Mouse (Mus musculus) left cerebral cortex, postnatal 4 days (tissue): ENCODE results near the gene Rgs3. TPM values are rescaled to one million over a fixed set of nuclear protein-coding genes. Genes with fewer than 3 reads are reported as not detected.

Source experiments
- DNase-seq: peaks from one replicate; pipeline ENCODE4 v3.0.0-alpha.2; 2022
- intact Hi-C: fragments of 180-260 bp; cut with DNase I; formaldehyde crosslinking; loops from one replicate; pipeline ENCODE4 v1.15.1; 2025
- total RNA-seq, 2 experiments: library from RNA; stranded (reverse); gene quantifications; 2 replicates each; pipeline ENCODE4 v1.2.3; 2021

Rgs3 gene
- total RNA-seq, 2 experiments from 2014 or later: 46.7 to 46.8 TPM

DNA sequence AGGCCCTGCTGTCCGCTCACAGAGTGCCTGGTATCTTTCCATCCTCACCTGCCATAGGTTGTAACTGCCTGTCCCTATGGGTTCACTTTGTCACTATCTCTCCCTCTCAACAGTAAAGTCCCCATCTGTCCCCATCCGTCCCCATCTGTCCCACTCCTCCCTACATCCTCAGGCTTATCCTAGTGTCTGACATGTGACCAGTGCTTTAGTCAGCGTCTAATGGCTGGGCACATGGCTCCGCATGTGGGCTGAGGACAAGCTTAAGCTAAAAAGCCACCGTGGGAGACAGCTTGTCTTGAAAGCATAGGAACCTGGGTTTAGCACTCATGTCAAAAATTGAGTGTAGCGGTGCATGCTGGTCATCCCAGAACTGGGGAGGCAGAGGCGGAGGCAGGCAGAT is 148.4 kb downstream of the Rgs3 start:
- no peak for DNase-seq
- intact Hi-C loops: no loop called here

DNA sequence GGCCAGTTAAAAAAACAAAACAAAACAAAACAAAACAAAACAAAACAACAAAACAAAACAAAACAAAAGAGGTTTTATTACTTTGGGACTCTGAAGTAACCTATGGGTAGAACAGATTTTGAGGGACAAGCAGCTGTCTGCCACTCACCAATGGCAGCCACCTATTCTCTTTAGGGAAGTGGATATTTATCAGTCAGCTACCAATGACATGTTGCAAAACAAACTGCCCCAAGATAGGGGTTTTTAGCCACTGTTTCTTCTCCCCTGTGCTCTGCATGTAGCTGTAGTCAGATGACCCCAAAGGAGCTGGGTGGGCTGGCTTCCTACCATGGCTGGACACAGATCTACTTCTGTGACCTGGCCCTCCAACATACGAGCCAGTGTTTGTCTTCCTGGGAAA is 149.3 kb downstream of the Rgs3 start:
- intact Hi-C loops: no loop called here
- DNase-seq: no peak

DNA sequence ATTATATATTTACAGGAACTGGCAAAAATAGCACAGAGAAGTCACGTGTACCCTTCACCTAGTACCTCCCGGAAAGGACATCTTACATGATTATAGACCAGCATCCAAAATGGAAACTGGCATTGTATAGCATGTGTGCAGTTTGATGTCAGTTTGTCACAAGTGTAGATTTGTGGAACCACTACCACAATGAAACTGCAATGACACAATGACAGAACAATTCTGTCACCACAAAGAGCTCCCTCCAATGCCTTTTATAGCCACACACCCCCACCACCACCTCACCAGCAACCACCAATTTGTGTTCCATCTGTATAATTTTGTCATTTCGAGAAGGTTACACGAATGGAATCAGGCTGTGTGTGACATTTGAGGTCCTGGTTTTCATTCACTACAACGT is 149.8 kb downstream of the Rgs3 start:
- intact Hi-C loops: no loop called here
- DNase-seq: no peak

DNA sequence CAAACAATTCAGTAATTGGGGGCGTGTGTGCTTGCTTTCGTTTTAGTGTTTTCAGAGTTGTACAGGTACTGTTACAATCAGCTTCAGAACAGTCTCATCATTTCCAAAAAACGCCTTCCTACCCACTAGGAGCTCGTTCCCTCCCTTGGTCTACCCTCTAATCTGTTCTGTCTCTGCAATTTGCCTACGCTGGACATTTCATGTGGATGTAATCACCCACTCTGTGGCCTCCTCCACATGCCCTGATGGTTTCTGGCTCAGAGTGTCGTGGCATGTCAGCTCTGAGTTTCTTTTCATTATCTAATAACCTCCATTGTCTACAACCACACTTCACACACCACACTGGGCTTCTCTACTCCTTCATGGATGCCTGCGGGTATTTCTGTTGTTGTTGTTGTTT is 151.5 kb downstream of the Rgs3 start:
- intact Hi-C loops: no loop called here
- no peak for DNase-seq

DNA sequence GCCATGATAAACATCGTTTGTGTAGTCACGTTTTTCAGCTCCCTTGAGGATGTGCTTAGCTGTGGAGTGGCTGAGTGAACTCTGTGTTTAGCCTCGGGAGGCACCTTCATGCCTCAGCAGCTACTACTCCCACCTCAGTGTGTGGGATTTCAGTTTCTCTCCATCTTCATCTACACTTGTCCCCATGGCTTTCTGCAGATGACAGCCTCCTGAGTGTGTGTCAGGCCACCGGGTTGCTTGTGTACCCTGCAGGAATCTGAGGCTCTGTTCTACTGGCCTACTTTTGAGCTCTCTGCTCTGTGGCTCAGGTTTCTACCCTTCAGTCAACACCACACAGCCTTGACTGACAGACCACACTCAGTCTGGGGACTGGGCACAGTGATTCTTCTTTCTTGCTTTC is 151.9 kb downstream of the Rgs3 start:
- intact Hi-C loops: no loop called here
- no peak for DNase-seq

DNA sequence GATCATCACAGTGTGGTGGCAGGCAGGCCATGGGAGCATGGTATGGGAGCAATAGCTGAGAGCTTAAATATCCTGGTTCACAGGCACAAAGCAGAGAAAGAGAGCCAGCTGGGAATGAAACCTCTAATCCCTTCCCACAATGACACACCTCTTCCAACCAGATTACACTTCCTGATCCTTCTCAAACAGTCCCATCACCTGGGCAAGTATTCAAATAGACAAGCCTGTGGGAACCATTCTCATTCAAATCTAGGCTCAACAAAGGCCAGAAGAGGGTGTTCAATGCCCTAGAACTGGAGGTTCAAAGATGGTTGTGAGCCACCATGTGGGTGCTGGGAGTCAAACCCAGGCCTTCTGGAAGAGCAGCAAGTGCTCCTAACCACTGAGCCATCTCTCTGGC is 161.2 kb downstream of the Rgs3 start:
- intact Hi-C loops: no loop called here
- DNase-seq: no peak

DNA sequence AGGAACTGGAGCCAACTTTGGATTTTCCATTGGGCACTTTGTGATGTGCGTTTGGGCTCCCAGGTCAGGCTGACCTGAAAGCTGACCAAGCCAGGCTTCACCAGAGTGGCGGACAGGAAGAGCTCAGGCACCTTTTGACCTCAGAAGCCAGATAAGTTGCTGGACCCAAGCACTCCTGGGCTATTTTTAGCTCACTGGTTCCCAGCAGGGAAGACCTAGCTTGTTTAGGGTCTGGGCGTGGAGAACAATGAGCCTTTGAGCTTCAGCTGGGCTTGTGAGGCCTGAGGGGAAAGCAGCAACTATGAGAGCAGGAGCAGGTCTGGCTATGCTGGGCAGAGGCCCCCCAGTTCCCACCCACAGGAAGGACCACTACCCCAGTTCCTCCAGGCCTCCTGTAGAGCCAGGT is 162.4 kb downstream of the Rgs3 start:
- intact Hi-C loops: no loop called here
- DNase-seq: no peak

DNA sequence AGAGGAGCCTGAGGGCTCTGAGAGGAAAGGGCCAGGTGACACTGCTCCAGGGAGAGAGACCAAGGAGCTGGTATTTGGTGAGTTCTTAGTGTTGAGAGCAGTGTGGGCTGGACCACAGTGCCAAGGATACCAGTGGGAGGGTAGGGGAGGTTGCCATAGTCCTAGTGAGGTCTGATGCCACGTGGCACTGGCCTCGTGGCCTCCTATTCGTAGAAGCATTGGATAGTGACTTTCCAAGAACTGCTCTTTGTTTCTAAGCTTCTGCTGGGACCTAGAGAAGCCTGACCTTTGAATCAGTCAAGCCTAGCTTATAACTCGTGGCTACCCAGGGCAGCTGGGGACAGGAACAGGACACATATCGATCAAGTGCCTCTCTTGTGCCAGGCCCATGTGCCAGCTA is 164.1 kb downstream of the Rgs3 start:
- DNase-seq: no peak
- intact Hi-C loops: no loop called here

DNA sequence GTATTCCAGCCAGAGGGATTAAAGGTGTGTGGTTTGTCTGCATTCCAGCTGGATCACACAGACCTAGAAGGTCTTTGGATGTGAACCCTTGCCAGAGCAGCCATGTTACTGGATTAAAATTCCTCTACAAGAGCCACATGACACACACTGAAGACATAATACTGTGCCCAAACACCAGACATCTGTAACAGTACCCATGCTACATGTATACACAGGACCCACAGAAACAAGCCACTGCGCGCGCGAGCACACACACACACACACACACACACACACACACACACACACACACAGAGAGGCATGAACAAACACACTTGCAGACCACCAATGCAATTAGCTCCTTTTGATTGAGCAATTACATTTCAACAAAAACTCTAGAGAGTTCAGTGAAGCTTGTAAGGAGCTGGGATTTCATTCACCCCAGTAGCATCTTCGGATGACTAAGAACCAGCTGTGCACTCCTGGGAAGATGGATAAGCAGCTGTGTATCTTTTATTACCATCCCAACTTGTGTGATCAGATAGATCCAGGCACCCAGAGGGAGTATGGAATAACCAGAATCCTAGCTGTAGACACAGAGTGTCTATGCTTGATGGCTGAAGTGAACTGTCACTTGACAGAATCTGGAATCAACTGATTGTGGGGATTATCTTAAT is 166.8 kb downstream of the Rgs3 start:
- DNase-seq: no peak
- intact Hi-C loops: no loop called here

DNA sequence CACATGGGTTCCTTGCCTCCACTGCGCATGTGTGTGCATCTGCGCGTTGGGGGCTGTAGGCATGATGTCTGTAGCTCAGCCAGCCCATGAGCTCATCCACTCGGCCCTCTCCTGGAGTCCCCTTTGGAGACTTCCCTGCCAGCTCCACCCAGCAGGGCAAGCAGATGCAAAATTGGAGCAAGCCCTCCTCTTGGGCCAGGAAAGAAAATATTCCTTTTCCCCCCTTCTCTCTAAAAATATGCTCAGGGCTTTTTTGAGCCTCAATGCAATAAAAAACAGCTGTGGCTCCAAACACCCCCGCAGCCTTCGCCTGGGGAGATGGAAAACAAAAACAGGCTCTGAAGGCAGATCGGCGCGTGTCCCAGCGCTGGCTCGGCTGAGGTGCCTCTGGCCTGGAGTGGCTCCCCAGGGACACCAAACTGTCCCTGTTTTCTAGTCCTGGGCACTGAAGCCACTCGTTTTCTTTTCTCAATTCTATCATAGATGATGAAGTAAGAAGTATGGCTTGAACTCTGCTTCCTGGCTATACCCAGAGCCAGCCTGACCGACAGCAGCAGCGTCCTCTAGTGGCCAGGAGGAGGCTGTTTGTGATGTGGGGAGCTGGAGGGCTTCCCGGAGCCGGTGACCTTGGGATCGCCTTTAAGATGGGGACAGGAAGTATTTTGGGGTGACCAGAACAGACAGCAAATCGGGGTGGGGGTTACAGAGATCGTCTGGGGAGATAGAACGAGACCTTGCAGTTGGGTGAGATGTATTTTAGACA is 168.1 kb downstream of the Rgs3 start:
- intact Hi-C loops: no loop called here
- DNase-seq: no peak

DNA sequence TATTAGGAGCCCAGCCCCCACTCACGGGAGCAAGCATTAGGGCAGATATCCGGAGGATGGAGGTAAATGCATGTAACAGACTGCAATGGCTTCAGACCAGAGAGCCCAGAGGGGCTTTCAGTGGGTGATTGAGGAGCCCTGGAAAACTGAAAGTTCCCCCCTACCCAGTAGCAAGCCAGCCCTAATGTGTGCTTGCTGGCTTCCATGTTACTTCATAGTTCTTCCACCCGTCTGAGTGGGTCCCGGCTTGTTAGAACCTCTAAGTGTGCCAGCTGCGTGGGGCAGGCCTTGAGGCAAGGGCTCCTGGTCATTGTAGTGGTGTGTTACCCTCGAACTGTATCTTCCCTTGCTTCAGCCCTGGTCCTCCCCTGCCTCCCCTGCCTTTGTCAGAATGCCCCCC is 168.8 kb downstream of the Rgs3 start:
- no peak for DNase-seq
- intact Hi-C loops: no loop called here

DNA sequence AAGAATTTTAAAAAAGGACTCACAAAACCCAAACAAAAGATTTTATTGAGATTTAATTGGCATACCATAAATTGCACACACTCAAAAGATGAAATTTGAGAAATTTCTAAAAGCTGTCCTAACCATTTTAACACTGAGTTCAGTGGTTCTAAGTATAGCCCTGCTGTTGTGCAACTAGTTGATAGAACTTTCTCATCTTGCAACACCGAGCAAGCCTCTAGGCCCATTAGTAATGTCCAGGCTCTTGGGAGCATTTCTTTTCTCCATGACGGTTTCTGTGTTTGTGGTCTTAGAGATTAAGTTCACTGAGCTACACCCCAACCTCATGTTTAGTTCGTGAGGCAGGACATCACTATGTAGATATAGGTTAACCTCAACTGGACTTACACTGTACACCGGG is 169.5 kb downstream of the Rgs3 start:
- intact Hi-C loops: no loop called here
- DNase-seq: no peak

DNA sequence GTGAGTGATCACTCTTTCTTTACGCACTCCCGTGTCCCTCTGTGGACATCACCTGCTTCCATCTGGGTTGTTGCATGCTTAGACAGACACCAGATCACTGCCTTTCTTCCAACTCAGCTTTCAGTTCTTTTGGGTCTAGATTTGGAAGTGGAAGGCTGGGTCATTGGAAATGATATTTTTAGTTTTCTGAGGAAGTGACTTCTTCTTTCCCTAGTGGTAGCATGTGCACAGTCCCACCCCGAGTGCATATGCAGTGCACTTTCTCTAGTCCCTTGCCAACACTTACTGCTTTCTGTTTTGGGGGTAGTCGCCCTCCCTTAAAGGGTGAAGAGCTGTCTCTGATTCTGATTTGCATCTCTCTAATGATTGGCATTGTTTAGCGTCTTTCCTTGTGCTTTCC is 170.3 kb downstream of the Rgs3 start:
- DNase-seq: no peak
- intact Hi-C loops: no loop called here

DNA sequence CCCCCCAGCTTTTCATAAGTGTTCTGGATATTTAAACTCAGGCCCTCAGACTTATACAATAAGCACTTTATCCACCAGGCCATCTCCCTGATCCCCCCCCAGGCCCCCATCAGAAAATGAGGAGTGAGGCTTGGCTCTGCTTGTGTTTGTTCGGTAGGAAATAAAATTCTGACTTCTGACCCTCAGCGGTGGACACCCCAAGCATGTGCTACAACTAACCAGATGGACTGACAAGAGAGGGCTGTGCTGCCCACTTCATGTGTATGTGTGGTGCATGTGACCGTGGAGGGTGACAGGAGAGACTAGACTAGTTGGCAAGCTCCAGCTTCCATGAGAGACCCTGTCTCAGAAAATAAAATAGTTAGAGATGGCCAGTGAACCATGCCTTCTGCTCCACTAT is 171.2 kb downstream of the Rgs3 start:
- no peak for DNase-seq
- intact Hi-C loops: no loop called here

DNA sequence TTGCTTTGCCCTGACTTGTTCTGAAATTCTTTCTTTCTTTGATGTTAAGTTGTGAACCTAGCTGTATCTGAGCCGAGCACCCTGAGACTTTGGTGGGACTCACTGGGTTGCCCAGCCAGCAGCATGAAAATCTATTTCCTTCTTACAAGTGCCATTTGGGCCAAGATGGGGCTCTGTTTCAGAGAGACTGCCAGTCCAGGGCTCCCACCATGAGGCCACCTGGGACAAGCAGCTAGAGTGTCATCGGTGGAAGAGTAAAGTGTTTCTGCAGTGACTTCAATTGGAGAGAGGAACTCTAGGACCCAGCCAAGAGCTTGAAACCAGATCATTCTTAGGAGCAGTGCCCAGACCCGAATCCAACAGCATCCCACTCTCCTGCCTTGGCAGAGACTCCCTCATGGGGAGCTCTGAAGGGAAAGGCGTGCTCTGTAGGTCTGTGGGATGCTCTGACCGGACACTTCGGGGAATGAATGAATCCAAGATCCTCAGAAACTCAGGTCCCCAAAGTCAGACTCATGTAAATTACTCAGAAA is 171.9 kb downstream of the Rgs3 start:
- DNase-seq: no peak
- intact Hi-C loops: no loop called here

DNA sequence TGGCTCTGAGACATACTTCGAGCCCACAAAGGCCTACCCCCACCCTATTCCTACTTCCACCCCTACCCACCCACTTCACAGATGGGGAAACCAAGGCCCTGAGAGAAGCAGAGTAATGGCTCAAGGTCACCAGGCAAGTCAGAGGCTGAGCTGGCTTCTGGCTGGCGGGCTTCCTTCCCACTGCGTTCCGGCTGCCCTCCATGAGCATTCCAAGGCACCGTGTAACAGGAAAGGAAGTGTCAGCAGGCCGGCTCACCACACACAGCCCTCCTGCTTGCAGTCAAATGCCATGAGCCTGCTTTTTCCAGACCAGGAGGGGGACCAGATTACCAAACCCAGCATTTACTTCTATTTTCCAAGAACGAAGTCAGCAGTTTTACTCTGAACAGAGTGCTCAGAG is 172.4 kb downstream of the Rgs3 start:
- intact Hi-C loops: no loop called here
- no peak for DNase-seq

DNA sequence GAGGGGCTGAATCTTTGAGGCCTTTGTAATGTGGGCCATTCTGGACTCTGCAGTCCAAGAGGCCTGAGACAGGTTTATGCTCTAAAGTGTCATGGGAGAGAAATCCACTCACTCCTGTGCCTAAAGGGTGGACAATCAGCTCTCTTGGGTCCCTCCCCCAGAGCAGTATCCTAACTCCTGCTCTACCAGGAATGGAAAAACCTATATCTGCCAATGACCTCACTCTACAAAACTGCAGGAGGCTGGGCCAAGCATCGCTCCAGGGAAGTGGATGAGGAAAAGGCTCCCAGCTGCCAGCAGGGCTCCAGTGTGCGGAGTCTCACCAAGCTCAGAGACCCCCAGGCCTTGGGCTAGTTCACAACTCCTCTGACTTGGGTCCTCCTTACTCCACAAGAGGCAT is 173.2 kb downstream of the Rgs3 start:
- DNase-seq: no peak
- intact Hi-C loops: no loop called here

DNA sequence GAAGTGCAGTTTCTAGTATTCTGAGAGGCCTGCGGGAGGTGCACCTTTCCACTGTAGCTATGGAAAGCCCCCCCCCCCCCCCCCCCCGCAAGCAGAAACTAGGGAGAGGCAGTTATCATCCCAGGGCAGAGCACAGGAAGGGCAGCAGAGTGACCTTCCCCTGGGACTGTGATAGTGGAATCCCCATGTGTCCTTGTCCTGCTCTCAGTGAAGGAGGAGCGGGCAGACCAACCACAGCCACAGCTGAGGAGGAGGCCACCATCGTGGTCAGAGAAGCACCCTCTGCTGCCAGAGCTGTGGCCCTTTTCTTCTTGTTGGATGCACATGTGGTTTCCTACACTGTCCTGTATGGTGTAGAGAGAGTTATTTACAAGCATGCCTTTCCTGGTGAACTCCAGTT is 174.3 kb downstream of the Rgs3 start:
- intact Hi-C loops: no loop called here
- DNase-seq: no peak

DNA sequence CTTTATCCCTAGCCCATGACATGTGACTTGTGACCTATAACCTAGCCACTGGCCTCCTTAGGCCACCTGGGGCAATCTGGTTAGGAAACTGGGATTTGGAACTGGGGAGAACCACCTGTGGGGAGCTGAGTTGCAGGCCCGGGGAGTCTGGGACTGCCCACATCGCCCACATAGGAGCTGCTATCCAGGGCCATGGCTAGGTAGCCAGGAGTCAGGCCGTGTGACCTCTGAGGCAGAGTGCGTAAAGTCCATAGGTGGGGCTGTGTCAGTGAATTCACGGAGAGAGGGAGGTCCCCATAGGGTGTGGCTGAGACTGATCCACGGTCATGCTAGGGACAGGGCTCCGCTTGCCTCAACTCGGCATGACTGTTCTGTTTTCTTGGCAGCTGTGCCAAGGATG is 175.6 kb downstream of the Rgs3 start:
- intact Hi-C loops: no loop called here

DNA sequence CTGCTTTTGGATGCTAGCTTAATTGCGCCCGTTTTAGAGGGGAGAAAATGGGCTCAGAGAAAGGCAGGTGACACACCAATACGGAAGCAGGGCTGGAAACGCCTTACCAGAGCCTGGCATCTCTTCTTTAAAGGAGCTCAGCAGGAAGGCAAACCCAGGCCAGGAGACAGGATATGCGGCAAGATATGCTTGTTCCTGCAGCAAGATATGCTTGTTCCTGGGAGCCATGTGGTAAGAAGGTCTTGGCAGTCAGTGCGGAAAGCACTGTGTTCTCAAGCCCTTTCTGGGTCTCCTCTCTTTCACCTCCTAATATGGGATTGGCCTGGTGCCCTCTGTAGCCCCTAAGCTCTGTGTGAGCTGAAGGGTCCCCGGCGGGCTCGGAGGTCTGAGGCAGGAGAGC is 176.2 kb downstream of the Rgs3 start:
- intact Hi-C loops: no loop called here

More for the DNA sequence above, 175.6 kb downstream of the Rgs3 start:
- DNase-seq: no peak

DNA sequence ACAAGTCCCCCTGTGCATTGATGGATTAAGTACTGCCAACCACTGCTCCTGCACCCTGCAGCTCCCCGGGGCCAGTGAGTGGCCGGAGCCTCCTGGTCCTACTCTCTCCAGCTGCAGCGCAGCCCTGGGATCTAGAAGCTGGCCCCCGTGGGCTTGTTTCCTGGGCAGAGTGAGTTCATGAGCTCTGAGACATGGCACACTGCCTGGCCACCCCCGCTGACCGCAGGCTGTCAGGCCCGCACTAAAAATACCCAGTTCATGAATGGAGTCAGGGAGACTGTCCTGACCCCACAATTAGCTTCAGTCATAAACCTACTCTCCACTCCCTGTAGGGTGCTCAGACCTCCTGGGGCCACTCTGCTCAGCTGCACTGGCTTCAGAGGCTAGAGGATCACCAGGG is 176.8 kb downstream of the Rgs3 start:
- intact Hi-C loops: no loop called here

More for the DNA sequence above, 176.2 kb downstream of the Rgs3 start:
- DNase-seq: peak; percentile 46

DNA sequence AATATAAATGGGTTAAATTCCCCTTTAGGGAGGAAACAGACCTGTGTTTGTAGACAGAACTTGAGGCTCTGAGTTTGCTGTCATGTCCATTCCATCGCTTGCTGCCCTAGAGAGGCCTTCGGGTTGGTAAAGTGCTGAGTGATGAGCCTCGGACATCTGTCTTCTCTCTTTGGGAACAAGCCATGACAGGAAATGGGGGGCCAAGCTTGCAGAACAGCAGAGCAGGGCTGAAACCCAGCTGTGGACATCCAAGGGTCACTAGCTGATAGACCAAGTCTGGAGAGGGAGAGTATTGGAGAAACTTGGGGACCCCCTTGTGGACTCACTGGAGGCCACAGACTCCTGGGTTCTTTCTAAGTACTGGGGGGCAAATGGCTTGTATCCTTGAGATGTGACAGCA is 177.3 kb downstream of the Rgs3 start:
- no peak for DNase-seq
- intact Hi-C loops: no loop called here

More for the DNA sequence above, 176.8 kb downstream of the Rgs3 start:
- DNase-seq: peak; percentile 48
